Comparison of ENCODE assay signal across 11 mouse cellular contexts in the genomic region with DNA sequence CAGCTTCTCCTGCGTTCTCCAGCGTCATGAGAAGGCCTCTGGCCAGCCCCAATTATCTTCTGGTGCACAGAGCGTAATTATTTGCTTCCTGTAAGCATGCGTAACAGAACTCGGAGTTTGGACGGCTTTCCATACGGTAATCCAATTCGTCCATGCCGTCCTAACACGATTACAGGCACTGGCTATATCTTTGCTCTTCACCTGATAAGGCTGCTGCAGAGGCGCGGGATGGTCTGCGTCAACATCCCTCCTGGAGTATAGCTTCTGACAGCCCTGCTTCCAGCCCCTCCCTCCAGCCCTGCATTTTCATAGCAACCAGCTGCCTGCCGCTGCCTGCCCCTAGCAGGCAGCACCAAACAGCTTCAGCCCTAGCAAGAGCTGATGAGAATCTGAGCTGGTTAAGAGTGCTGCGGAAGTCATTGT. TPM values are rescaled to one million over a fixed set of nuclear protein-coding genes. Genes with fewer than 3 reads are reported as not detected.
DNase-seq lines count a peak whose midpoint lies in the region; ATAC-seq and TF ChIP-seq lines count a peak whose summit lies in the region.
"Had no signal": no experiment of that assay in that cellular context is flagged by ENCODE, and none has a peak within 500 bp of the region (broad histone marks: within the 10 kb centered on the region; RNA-seq: fewer than 3 reads in every experiment).

No protein-coding gene starts in this region.

- peaks cover 66% of the 10 kb centered on the region for H3K27me3 ChIP-seq in heart, postnatal 0 days (ENCODE audit: control insufficient read depth, insufficient read depth, low read length)
- peaks cover 37% of the 10 kb centered on the region for H3K27me3 ChIP-seq in limb, embryonic 15.5 days

- H3K9me3 ChIP-seq in heart, postnatal 0 days (replicated peaks; ENCODE audit: control insufficient read depth, low read length): no peaks in the 10 kb centered on the region
- H3K9me3 ChIP-seq in limb, embryonic 15.5 days: no peaks in the 10 kb centered on the region
- H3K9me3 ChIP-seq: liver, embryonic 12.5 days had no signal

- H3K27ac ChIP-seq in heart, postnatal 0 days (ENCODE audit: low read depth): peak overlapping the region; percentile 54
- H3K27ac ChIP-seq in limb, embryonic 15.5 days: peak overlapping the region; percentile 71
- H3K27ac ChIP-seq: liver, embryonic 12.5 days had no signal

- peak overlapping the region; percentile 34 for H3K4me2 ChIP-seq in heart, postnatal 0 days (ENCODE audit: low read depth, low read length)
- H3K4me2 ChIP-seq in limb, embryonic 15.5 days: peak overlapping the region; percentile 36
- H3K4me2 ChIP-seq: liver, embryonic 12.5 days had no signal

- no peaks in the 10 kb centered on the region for H3K36me3 ChIP-seq in heart, postnatal 0 days (replicated peaks; ENCODE audit: control insufficient read depth, insufficient read depth, low read length)
- H3K36me3 ChIP-seq in limb, embryonic 15.5 days: no peaks in the 10 kb centered on the region
- H3K36me3 ChIP-seq: liver, embryonic 12.5 days had no signal

- H3K9ac ChIP-seq in heart, postnatal 0 days (replicated peaks; ENCODE audit: low read depth, low read length): no peak overlapping the region
- peak overlapping the region; percentile 10; the same call in 1 of the 2 replicates for H3K9ac ChIP-seq in limb, embryonic 15.5 days
- H3K9ac ChIP-seq: liver, embryonic 12.5 days had no signal

- TF ChIP-seq EP300 in heart, postnatal 0 days (IDR thresholded peaks at IDR 0.05; ENCODE audit: low read depth): no peak

- DNase-seq in MN1 (ENCODE audit: low spot score): peak; percentile 95
- peak; percentile 68 for DNase-seq in embryo, embryonic 9.5 days (ENCODE audit: extremely low spot score)
- no peak for DNase-seq in heart, postnatal 0 days (ENCODE audit: low spot score)
- DNase-seq in ovary, postnatal 36 days (ENCODE audit: low spot score): no peak
- DNase-seq in cerebellum, postnatal 4 days (ENCODE audit: low spot score in 2 of 2): no peak
- no peak for DNase-seq in right cerebral cortex, postnatal 36 days (ENCODE audit: low spot score in 2 of 2)
- no peak for DNase-seq in adrenal gland, postnatal 10 days

- peak; percentile 46 for ATAC-seq in heart, postnatal 0 days (ENCODE audit: insufficient read depth, low read depth)
- ATAC-seq in limb, embryonic 15.5 days (ENCODE audit: insufficient number of reproducible peaks, low FRiP score, low TSS enrichment, low read depth): no peak
- ATAC-seq: liver, embryonic 12.5 days had no signal

- H3K4me1 ChIP-seq in heart, postnatal 0 days (ENCODE audit: control insufficient read depth, insufficient read depth): peaks cover 6% of the 10 kb centered on the region; the same call in 1 of the 2 replicates
- peaks cover 64% of the 10 kb centered on the region for H3K4me1 ChIP-seq in limb, embryonic 15.5 days
- H3K4me1 ChIP-seq: liver, embryonic 12.5 days had no signal

- no peak for TF ChIP-seq CTCF in heart, postnatal 0 days (IDR thresholded peaks at IDR 0.05; ENCODE audit: low read depth)

- peak overlapping the region; percentile 6; the same call in 1 of the 2 replicates for H3K4me3 ChIP-seq in heart, postnatal 0 days (ENCODE audit: low read depth, low read length)
- H3K4me3 ChIP-seq in limb, embryonic 15.5 days: peak overlapping the region; percentile 14
- H3K4me3 ChIP-seq: liver, embryonic 12.5 days; myocyte had no signal

- WGBS in heart, postnatal 0 days: 6% methylated on average over 15 of the region's 15 CpGs
- 10% methylated on average over 15 of the region's 15 CpGs for WGBS in limb, embryonic 15.5 days

RNA-seq across cellular contexts. Expression of gene Ebf3, which starts 12.9 kb away (rescaled TPM):
- 3.7 and 8.2 TPM in 2 replicates for total RNA-seq in heart, postnatal 0 days (2014; rRNA removed; ENCODE audit: low replicate concordance)
- 0.97 and 1.1 TPM in 2 replicates for polyA plus RNA-seq in heart, postnatal 0 days (2015; fragmentation: Nextera tagmentation; extraction: Ambion mirVana)
- polyA plus RNA-seq in limb, embryonic 15.5 days (2015; fragmentation: Nextera tagmentation; extraction: Ambion mirVana): 4.7 and 8.1 TPM in 2 replicates
- 10 to 100 TPM; 11.7 to 22.6 TPM for total RNA-seq in adrenal gland, postnatal 10 days (2021)
- total RNA-seq: MEL had no signal

Comparison
In these comparisons a context has a peak if more than half of its experiments do, and no peak if none do; other contexts are left out.
1. DNase-seq: peak in MN1 (single experiment) and embryo, embryonic 9.5 days (single experiment); none in heart, postnatal 0 days (single experiment), ovary, postnatal 36 days (single experiment), cerebellum, postnatal 4 days (0 of 2), right cerebral cortex, postnatal 36 days (0 of 2) and adrenal gland, postnatal 10 days (single experiment).